Mouse (Mus musculus) inflammation-experienced regulatory T-cells, adult 6 months (primary cell): ENCODE data around the gene Cela1. TPM values are rescaled to one million over a fixed set of nuclear protein-coding genes. Genes with fewer than 3 reads are reported as not detected.

Source experiments
- ATAC-seq: one replicate; pipeline ENCODE4 v1.8.0; 2017
- polyA plus RNA-seq, 3 experiments: library from polyadenylated mRNA; unstranded; fragments of 100-300 nt; shearing (Covaris generic); gene quantifications; one replicate each; pipeline ENCODE4 v1.2.1; 2017

The Cela1 gene
- polyA plus RNA-seq, 3 experiments from 2014 or later: 6.8 to 12.6 (median 8.2) TPM

GRCm38 (mm10) chr15:100670004-100670403 lies 17.7 kb downstream of the Cela1 start:
- ATAC-seq: peak; percentile 29

- ATAC-seq: peak; percentile 63
Observed at GRCm38 (mm10) chr15:100669337-100669736, 18.4 kb downstream of the Cela1 start, which contains the start of gene Bin2. TSS of gene Bin2 (minus strand) at chr15:100669553.

GRCm38 (mm10) chr15:100667871-100668545 lies 19.7 kb downstream of the Cela1 start:
- ATAC-seq: peak; percentile 37

- no peak for ATAC-seq
Observed at GRCm38 (mm10) chr15:100667420-100667819, 20.3 kb downstream of the Cela1 start.

GRCm38 (mm10) chr15:100666851-100667250 lies 20.9 kb downstream of the Cela1 start:
- no peak for ATAC-seq

GRCm38 (mm10) chr15:100666219-100666696 lies 21.5 kb downstream of the Cela1 start:
- ATAC-seq: no peak

GRCm38 (mm10) chr15:100665411-100666218 lies 22.1 kb downstream of the Cela1 start:
- ATAC-seq: no peak

- ATAC-seq: peak; percentile 60
Observed at GRCm38 (mm10) chr15:100664813-100665274, 22.9 kb downstream of the Cela1 start.

GRCm38 (mm10) chr15:100660805-100661204 lies 26.9 kb downstream of the Cela1 start:
- ATAC-seq: no peak

- no peak for ATAC-seq
Observed at GRCm38 (mm10) chr15:100660306-100660705, 27.4 kb downstream of the Cela1 start.

- no peak for ATAC-seq
Observed at GRCm38 (mm10) chr15:100655201-100655600, 32.5 kb downstream of the Cela1 start.

GRCm38 (mm10) chr15:100654271-100654670 lies 33.5 kb downstream of the Cela1 start:
- no peak for ATAC-seq

- ATAC-seq: no peak
Observed at GRCm38 (mm10) chr15:100651610-100652009, 36.1 kb downstream of the Cela1 start.

GRCm38 (mm10) chr15:100650111-100650510 lies 37.6 kb downstream of the Cela1 start:
- no peak for ATAC-seq

- ATAC-seq: no peak
Observed at GRCm38 (mm10) chr15:100646161-100646560, 41.6 kb downstream of the Cela1 start.

GRCm38 (mm10) chr15:100642451-100642850 lies 45.3 kb downstream of the Cela1 start:
- no peak for ATAC-seq

- ATAC-seq: no peak
Observed at GRCm38 (mm10) chr15:100641226-100641810, 46.4 kb downstream of the Cela1 start.

- ATAC-seq: no peak
Observed at GRCm38 (mm10) chr15:100639972-100640750, 47.6 kb downstream of the Cela1 start.

GRCm38 (mm10) chr15:100637661-100638060 lies 50.1 kb downstream of the Cela1 start:
- ATAC-seq: peak; percentile 57

- peak; percentile 43 for ATAC-seq
Observed at GRCm38 (mm10) chr15:100636700-100637501, 50.8 kb downstream of the Cela1 start, which contains the start of gene Smagp. TSS of gene Smagp (minus strand) at chr15:100636940.
